Mouse (Mus musculus): ENCODE data around the gene Il4i1.

DNA sequence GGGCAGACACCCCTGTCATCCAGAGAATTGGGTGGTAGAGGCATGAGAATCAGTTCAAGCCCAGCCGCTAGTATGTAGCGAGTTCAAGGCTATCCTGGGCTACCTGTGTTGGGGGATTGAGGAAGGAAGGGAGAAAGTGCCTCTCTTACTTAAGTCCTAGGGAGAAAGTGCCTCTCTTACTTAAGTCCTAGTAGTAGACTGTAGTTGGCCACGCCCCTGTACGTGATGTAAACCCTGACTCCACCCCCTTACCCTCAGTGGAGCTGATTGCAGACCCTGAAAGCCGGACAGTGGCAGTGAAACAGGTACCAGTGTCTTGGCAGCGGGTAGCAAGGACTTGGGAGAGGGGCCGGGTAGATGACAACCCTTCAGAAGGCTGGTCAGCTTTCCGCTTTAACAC is 41.7 kb downstream of the Il4i1 start:
- no peak for TF ChIP-seq CTCF (conservative IDR thresholded peaks at IDR 0.05; ENCODE audit: low read length)
- no peak for TF ChIP-seq POU5F1 (IDR thresholded peaks at IDR 0.05; ENCODE audit: borderline replicate concordance, low read length)
- TF ChIP-seq NANOG (IDR thresholded peaks at IDR 0.05; ENCODE audit: borderline replicate concordance, low read length), result no peak
